Mouse (Mus musculus) lung, postnatal 0 days (tissue): ENCODE measurements around the gene Eefsec.

Experiments used
- CTCF ChIP-seq: IDR thresholded peaks from 2 replicates; pipeline ENCODE4 v1.5.1; 2016; ENCODE audit warnings: antibody characterized with exemption, mild to moderate bottlenecking
- EP300 ChIP-seq: IDR thresholded peaks from 2 replicates; pipeline ENCODE4 v1.6.1; 2016; ENCODE audit warnings: antibody characterized with exemption, mild to moderate bottlenecking, control low read depth

- TF ChIP-seq CTCF (peak; percentile 72), EP300 (0 out of 2 replicates have a peak, but pooled peaks have one; percentile 43)
These were observed 124.5 kb downstream of the Eefsec start for GRCm38 (mm10) chr6:88321879-88322278.
